Mouse (Mus musculus) liver, embryonic 13.5 days (tissue): ENCODE results near the gene Klf15. TPM values are rescaled to one million over a fixed set of nuclear protein-coding genes. Genes with fewer than 3 reads are reported as not detected.

Experiments used
- ATAC-seq: fragments of 200-750 bp; cut with Nextera tagmentation; 2 replicates; pipeline ENCODE4 v1.8.0; 2017; ENCODE audit warnings: low read depth, mild to moderate bottlenecking, moderate number of reproducible peaks, moderate library complexity
- DNase-seq: peaks from one replicate; pipeline ENCODE4 v3.0.0; 2022
- H3K27ac ChIP-seq: fragments of 300-500 bp; sonication (generic); 2 replicates; pipeline ENCODE4 v1.5.1; 2015; ENCODE audit warnings: moderate library complexity, mild to moderate bottlenecking, inconsistent platforms
- H3K27me3 ChIP-seq: fragments of 300-500 bp; sonication (generic); 2 replicates; pipeline ENCODE4 v1.6.1; 2015; ENCODE audit warnings: mild to moderate bottlenecking, inconsistent platforms
- H3K36me3 ChIP-seq: fragments of 300-500 bp; sonication (generic); 2 replicates; pipeline ENCODE4 v1.6.1; 2015; ENCODE audit warnings: mild to moderate bottlenecking, inconsistent platforms
- H3K4me1 ChIP-seq: fragments of 300-500 bp; sonication (generic); replicated peaks from 2 replicates; pipeline ENCODE4 v1.6.1; 2015; ENCODE audit warnings: inconsistent platforms
- H3K4me2 ChIP-seq: fragments of 300-500 bp; sonication (generic); 2 replicates; pipeline ENCODE4 v1.6.1; 2015; ENCODE audit warnings: inconsistent platforms, mild to moderate bottlenecking, moderate library complexity
- H3K4me3 ChIP-seq: fragments of 300-500 bp; sonication (generic); replicated peaks from 2 replicates; pipeline ENCODE4 v1.5.1; 2015; ENCODE audit warnings: mild to moderate bottlenecking, inconsistent platforms
- H3K9ac ChIP-seq: fragments of 300-500 bp; sonication (generic); 2 replicates; pipeline ENCODE4 v1.6.1; 2015; ENCODE audit warnings: mild to moderate bottlenecking, inconsistent platforms
- H3K9me3 ChIP-seq: fragments of 300-500 bp; sonication (generic); replicated peaks from 2 replicates; pipeline ENCODE4 v1.6.1; 2016; ENCODE audit warnings: inconsistent platforms
- WGBS: fragments of 180-500 bp; shearing (Covaris S2); methylation state at CpG from one replicate; pipeline ENCODE4 v1.1.7; 2015; ENCODE audit not compliant: insufficient replicate concordance; 5-methylcytosine and 5-hydroxymethylcytosine counted together
- polyA plus RNA-seq: library from polyadenylated mRNA; unstranded; fragments of >200 nt; fragmentation: Nextera tagmentation; extraction: Ambion mirVana; gene quantifications from 2 replicates; pipeline ENCODE4 v1.2.1, GENCODE M21; 2015

The Klf15 gene
- polyA plus RNA-seq, 1 experiment from 2014 or later = 7.8 TPM

DNA sequence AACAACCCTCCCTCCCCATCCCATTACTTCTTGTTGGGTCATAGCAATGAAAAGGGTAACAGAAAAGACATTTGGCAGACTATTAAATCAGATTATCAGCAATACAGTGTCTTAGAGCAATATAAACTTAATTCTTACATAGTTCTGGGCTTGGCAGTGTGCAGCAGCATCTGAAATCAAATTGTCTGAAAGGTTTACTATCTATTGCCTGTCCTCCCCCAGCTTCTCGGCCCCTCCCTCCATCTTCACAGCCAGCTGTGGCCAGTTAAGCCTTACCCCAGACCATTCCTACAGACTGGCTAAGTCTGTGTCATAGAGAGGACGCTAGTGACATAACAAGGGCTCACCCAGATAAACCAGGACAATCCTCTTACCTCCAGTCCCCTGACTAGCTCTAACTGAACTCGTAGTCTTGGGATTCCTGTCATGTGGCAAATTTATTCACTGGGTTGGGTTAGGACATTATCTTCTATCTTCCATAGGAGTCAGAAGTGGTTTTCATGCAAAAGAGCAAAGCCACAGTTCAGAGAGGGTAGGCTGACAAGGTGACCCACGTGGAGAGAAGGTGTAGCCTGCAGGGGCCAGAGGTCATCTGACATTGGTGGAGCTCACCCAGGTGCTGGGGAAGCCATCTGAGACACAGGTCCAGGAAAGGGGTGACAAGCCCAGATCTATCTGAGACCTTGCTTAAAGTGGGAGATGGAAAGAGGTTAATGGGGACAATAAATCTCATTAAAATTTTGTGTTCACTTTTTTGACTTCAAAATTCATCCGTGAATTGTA is 50.9 kb downstream of the Klf15 start:
- ATAC-seq (no peak), DNase-seq (no peak)
- Histone ChIP-seq H3K36me3 (no peaks in the 10 kb centered on the region), H3K4me1 (peaks cover 7% of the 10 kb centered on the region; the same call in 1 of the 2 replicates), H3K4me2 (no peak overlapping the region), H3K27me3 (no peaks in the 10 kb centered on the region), H3K9ac (no peak overlapping the region), H3K4me3 (no peak overlapping the region), H3K9me3 (no peaks in the 10 kb centered on the region), H3K27ac (no peak overlapping the region)
- 42% methylated on average over 5 of the region's 5 CpGs for WGBS

DNA sequence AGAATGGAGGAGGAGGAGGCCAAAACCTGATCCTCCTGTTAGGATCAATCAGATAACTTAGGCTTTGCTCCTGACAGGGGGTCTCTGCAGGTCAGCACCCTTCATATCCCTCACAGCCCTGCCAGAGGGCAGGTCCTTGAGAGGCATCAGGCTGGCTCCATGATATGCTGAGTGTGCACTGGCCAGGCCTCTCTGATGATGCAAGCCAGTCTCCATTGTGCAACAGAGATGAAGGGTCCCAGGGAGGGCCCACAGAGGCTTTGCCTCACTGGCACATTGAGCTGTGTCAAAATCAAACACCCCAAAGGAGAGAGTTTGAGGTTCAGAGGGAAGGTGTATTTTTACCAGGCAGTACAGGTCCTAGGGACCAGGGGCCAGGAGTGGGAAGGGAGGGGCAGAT is 52.0 kb downstream of the Klf15 start:
- no peaks in the 10 kb centered on the region for H3K36me3 ChIP-seq
- no peaks in the 10 kb centered on the region for H3K9me3 ChIP-seq
- H3K4me1 ChIP-seq = no peaks in the 10 kb centered on the region
- H3K4me2 ChIP-seq = no peak overlapping the region
- ATAC-seq (peak; percentile 68), DNase-seq (no peak)
- H3K4me3 ChIP-seq = no peak overlapping the region
- no peaks in the 10 kb centered on the region for H3K27me3 ChIP-seq
- peak overlapping the region; percentile 64 for H3K27ac ChIP-seq
- no peak overlapping the region for H3K9ac ChIP-seq

GRCm38 (mm10) chr6:90514883-90515405 is 52.6 kb downstream of the Klf15 start:
- H3K4me1 ChIP-seq = no peaks in the 10 kb centered on the region
- H3K9ac ChIP-seq = no peak overlapping the region
- DNase-seq = peak; percentile 19
- ATAC-seq = peak; percentile 75
- H3K36me3 ChIP-seq = no peaks in the 10 kb centered on the region
- no peak overlapping the region for H3K4me2 ChIP-seq
- no peaks in the 10 kb centered on the region for H3K27me3 ChIP-seq
- no peak overlapping the region for H3K4me3 ChIP-seq
- no peaks in the 10 kb centered on the region for H3K9me3 ChIP-seq
- peak overlapping the region; percentile 64 for H3K27ac ChIP-seq
- 33% methylated on average over 4 of the region's 4 CpGs for WGBS

DNA sequence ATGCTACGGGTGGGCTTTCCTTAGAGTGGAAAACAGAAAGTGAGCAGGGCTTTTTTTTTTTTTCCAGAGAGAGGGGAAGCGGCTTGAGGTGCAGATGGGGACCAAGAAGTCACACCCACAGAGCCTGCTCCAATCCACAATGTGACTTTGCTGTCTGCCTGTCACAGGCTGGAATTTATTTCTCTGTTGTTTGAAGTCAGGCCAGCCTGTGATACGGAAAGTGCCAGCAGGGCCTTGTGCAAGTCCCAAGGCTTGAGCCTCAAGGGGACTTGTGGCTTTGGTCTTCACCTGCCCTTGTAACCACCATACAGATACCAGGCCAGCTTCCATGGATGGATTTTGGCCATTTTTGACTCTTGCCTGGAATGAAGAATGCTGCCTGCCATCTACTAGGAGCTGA is 56.5 kb downstream of the Klf15 start:
- H3K27me3 ChIP-seq = no peaks in the 10 kb centered on the region
- H3K4me3 ChIP-seq = no peak overlapping the region
- no peak for DNase-seq
- ATAC-seq = no peak
- H3K36me3 ChIP-seq = no peaks in the 10 kb centered on the region
- H3K9me3 ChIP-seq = no peaks in the 10 kb centered on the region
- no peak overlapping the region for H3K4me2 ChIP-seq
- H3K27ac ChIP-seq = no peak overlapping the region
- H3K4me1 ChIP-seq = no peaks in the 10 kb centered on the region
- WGBS = 43% methylated on average over 3 of the region's 3 CpGs
- no peak overlapping the region for H3K9ac ChIP-seq

DNA sequence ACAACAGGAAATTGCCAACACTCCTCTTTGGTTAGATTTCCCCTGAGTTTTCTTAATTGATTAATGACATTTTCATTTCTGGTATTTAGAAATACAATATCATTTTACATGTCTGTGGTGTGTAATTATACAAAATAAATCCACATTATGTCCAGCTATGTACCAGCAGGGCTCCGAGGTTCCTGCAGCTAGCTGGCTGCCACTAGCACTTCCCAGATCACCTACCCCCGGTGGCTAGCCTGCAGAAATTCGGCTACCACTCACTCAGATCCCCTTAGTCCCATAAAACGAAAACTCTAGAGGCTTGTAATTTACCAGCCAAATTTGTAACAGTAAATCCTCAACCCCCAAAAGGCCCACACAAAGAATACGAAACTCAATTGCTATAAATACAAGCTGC is 57.0 kb downstream of the Klf15 start:
- DNase-seq = no peak
- Histone ChIP-seq H3K4me2 (no peak overlapping the region), H3K9me3 (no peaks in the 10 kb centered on the region), H3K4me3 (no peak overlapping the region), H3K27ac (no peak overlapping the region), H3K4me1 (no peaks in the 10 kb centered on the region), H3K27me3 (no peaks in the 10 kb centered on the region), H3K9ac (no peak overlapping the region), H3K36me3 (no peaks in the 10 kb centered on the region)
- WGBS = 32% methylated on average over 5 of the region's 5 CpGs
- ATAC-seq = no peak

Other genes starting within 250 kb of the Klf15 start
- not detected in 2 replicates for gene Vmn1r53, start 238.1 kb upstream of the Klf15 start, polyA plus RNA-seq
- not detected in 2 replicates for gene Vmn1r54, start 216.3 kb upstream of the Klf15 start, polyA plus RNA-seq
- not detected in 2 replicates for gene BC048671, start 161.4 kb upstream of the Klf15 start, polyA plus RNA-seq
- 16.9 and 17.2 TPM in 2 replicates for gene Chst13, start 137.4 kb upstream of the Klf15 start, polyA plus RNA-seq
- 6.3 and 7.9 TPM in 2 replicates for gene Uroc1, start 129.3 kb upstream of the Klf15 start, polyA plus RNA-seq
- 2.6 and 2.7 TPM in 2 replicates for gene Zxdc, start 93.1 kb upstream of the Klf15 start, polyA plus RNA-seq
- 0.22 TPM in 1 of 2 replicates, not detected in the other for gene Cfap100, start 33.8 kb upstream of the Klf15 start, polyA plus RNA-seq
- 12.3 and 13.1 TPM in 2 replicates for gene Aldh1l1, start 23.9 kb downstream of the Klf15 start, polyA plus RNA-seq
- 32.2 and 34.8 TPM in 2 replicates for gene Slc41a3, start 142.1 kb downstream of the Klf15 start, polyA plus RNA-seq